Mouse (Mus musculus) gastrocnemius, postnatal 36 days (tissue): Measurements from ENCODE around the gene Zfp385a. TPM values are rescaled to one million over a fixed set of nuclear protein-coding genes. Genes with fewer than 3 reads are reported as not detected.

ENCODE experiments used
- DNase-seq, 2 experiments: peaks; one replicate each; pipeline ENCODE4 v3.0.0; 2022
- intact Hi-C: fragments of 180-260 bp; cut with DNase I; formaldehyde crosslinking; loops from one replicate; pipeline ENCODE4 v1.15.1; 2025
- long read RNA-seq, 2 experiments: library from polyadenylated mRNA; stranded (forward); transcript quantifications; one replicate each; pipeline ENCODE4 v2.0.0; 2021
- total RNA-seq, 2 experiments: library from RNA; stranded (reverse); gene quantifications; 2 replicates each; pipeline ENCODE4 v1.2.3; 2021

The Zfp385a gene
- total RNA-seq: 10 to 100 TPM in 1 of 2 experiments, 1 to 10 TPM in 1; 8.7 to 12.7 TPM
- long read RNA-seq, experiment 1, partial matches to known transcripts: 0 of 2 reads
- long read RNA-seq, experiment 1, other reads (novel, unspliced or antisense): 2 of 2 reads
- long read RNA-seq, experiment 2, partial matches to known transcripts: 0 of 6 reads
- long read RNA-seq, experiment 2, other reads (novel, unspliced or antisense): 3 of 6 reads

DNA sequence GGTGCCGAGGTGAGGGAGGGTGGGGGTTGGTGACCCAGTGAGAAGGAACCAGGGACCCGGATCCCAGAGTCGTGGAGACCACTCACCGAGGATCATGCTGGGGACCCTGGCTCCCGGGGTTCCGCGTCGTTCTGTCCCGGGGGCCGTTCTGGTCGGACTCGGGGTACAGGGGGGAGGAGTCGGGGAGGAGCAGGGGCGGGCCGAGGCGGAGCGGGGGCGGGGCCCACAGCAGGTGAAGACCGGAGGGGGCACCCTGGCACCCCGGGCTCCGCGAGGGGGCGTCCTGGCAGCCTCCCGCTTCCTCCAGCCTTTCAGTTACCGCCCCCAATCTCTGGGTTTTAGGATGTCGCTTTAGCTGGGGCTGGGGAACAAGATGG is at the start of gene Zfp385a:
Gene Zfp385a (minus strand): TSS at position 133 of the 377 bp plus-strand sequence.
- intact Hi-C loops: no loop called here
- DNase-seq: no peak

DNA sequence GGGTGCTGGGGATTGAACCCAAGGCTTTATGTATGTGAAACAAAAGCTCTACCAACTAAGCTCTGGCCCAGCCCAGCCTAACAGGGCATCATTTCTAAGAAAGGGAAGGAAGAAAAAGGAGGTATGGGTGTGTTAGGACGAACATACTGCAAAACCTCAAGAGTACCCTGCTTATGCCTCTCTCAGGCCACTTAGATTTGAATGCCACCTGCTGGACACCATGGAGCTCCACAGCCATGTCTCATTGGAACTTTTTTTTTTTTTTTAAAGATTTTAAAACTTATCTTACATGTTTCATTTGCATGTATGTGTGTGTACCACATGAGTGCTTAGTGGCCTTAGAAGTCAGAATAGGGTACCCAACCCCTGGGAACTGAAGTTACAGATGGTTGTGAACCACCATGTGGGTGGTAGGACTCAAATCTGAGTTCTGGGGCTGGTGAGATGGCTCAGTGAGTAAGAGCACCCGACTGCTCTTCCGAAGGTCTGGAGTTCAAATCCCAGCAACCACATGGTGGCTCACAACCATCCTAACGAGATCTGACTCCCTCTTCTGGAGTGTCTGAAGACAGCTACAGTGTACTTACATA is 48.8 kb upstream of the Zfp385a start:
- intact Hi-C loops: no loop called here
- DNase-seq: no peak

DNA sequence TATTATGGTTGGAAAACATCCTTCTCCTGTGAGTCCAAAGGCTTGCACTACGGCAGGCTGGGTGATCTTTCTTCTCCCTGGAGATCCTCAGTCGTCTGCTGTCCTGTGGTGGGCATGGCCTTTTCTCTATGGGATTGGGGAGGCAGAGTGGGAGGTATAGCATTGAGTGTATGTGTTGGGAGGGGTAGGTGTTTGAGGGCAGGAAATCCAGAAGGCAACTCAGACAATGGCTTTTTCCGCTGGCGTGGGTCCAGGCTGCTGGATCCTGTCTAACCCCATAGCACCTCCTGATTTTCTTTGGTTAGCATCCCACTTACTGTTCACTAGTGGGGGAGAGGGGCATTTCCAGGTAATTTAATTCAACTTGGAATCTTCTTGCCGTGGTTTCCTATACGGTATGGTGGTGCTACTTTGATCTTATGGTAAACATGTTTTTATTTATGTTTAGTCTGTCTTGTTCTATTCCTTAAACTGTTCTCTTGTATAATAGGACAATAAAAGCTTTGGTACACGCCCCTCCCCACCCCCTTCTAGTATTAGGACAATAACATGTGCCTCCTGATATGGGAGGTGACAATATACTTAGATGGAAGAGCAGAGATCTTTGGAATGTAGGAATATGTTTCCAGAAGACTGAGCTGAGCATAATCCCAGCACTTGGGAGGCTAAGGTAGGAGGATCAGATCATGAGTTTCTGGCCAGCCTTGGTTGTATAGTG is 44.0 kb upstream of the Zfp385a start:
- intact Hi-C loops: no loop called here
- DNase-seq: peak; percentile 38 to 49

DNA sequence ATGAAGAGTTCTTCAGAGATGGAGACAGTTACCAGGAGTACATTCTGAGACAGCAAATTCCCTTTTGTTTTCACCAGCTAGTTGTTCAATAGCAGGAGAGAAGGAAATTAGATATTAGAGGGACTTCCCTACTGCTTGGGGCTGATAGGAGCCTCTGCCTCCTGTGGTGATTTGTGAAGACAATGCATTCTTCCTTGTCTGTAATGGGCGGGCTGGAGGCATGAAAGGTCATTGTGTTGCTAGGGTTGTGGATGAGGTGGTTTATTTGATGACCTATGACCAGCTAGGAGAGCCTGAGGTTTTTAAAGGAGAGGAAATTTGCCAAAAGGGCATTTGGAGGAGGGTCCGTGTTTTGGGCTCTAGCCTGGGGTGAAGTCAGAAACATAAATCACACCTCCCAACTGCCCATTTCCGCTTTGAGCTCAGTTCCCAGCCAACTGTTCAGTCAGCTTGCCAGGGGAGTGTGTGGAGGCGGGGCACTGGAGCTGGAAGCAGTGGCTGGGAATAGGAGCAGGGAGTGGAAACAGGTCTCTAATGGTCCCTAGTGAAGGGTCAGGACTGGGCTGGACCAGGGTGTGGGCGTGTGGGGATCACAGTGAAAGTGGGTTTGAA is 43.0 kb upstream of the Zfp385a start:
- intact Hi-C loops: no loop called here

DNA sequence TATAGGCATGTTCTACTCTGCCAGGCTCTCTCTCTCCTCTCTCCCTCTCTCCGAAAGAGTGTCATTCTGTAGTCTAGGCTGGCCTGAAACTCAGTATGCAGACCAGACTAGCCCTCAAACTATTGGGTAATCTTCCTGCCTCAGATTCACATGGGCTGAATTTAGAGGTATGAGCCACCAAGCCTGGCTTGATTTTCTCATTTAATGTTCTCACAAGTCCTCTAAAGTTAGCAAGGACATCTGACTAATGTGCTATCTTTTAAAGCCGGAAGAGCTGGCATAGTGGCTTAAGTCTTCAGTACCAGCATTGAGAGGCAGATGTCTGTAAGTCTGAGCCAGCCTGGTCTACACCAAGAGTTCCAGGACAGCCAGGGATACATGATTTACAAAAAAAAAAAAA is 42.2 kb upstream of the Zfp385a start:
- no peak for DNase-seq
- intact Hi-C loops: no loop called here

More for the DNA sequence above, 43.0 kb upstream of the Zfp385a start:
- peak; percentile 42 to 55 for DNase-seq

DNA sequence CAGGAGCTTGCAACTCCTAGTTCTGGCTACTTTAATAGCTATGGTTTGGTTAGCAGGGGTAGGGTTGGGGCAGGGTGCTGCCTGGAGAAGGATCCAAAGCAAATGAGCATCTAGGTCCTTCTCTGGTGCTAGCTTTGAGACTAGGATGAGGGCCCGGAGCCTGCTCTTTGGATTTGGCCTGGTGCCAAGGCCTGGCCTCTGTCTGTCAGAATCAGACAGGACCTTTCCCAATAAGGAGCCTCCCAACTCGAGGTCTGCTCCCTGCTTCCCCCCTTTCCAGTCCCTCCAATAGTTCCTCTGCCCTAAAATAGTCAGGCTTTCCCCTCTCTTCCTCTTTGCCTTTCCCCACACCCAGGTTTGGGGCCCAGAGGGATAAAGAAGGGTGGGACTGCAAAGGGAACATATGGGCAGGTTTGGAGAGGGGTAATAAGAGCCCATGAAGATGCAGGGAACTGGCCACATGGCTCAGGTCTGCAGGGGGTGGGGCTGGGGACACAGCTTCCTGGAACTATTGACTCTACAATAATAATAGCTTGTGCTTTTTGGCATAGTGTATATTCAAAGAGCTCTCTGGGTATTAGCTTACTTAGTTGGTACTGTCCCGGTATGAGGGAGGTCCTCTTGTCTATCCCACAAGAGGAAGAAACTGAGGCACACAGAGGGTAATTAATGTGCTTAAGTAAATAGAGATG is 38.9 kb upstream of the Zfp385a start:
- no peak for DNase-seq

DNA sequence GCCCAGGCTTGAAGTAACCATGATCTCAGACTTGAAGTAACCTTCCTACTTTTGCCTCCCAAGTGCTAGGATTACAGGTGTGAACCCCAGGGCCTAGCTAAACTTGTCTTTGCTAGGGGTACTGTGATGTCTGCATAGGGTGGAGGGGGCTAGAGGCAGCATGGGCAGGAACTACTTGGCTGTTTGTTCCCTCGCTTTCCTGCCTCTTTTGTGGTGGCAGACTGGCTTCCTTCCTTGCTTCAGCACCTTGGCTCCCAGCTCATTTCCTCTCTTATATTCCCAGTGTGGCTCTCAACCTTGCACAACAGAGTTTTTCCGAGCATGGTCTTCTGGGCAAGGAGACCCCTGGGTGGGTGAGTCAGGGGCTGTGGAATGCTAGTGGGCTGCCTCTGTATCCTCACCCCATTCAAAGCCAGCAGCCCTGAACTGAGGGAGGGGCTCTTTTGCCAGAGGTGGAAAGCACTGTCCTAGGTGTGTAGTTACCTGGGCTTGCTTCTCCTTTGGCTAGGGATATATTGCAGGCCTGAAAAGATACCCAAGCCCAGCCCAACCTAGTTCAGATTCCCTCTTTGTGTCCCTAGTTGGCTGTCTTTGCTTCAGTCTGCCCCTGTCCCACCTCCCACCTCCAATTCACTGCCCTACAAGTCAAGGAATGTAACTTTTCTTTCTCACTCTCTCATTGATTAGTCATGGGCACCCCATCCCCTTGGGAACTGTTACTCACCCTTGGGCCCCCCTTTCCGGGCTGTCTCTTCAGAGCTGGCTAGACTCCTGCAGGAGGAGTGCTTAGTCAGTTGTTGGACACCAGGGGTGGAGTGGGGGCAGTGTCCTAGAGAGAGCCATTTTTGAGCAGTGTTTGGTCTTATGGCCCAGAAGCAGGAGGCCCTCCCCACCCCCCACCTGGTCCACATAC is 38.1 kb upstream of the Zfp385a start:
- DNase-seq: no peak
- intact Hi-C loops: no loop called here

More for the DNA sequence above, 38.9 kb upstream of the Zfp385a start:
- intact Hi-C loops: no loop called here

DNA sequence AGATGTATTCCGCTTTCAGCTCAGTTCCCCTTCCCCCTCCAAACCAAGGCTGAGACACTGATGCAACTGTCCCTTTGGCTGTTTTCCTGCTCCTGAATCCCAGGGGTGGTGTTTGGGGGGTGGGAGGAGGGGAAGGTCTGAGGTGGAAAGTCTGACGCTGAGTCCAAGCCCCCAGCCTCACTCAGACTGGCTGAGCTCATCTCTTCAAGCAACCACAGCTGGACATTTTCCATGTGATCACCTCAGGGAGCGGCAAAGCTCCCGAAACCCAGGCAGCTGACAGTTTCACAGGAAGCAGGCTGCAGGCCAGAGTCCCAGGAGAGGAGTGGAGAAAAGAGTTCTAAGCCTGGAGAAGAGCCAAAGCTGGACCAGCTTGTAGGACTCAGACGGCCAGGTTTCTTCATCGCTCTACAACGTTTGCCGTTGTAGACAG is 37.0 kb upstream of the Zfp385a start:
- no peak for DNase-seq
- intact Hi-C loops: no loop called here

DNA sequence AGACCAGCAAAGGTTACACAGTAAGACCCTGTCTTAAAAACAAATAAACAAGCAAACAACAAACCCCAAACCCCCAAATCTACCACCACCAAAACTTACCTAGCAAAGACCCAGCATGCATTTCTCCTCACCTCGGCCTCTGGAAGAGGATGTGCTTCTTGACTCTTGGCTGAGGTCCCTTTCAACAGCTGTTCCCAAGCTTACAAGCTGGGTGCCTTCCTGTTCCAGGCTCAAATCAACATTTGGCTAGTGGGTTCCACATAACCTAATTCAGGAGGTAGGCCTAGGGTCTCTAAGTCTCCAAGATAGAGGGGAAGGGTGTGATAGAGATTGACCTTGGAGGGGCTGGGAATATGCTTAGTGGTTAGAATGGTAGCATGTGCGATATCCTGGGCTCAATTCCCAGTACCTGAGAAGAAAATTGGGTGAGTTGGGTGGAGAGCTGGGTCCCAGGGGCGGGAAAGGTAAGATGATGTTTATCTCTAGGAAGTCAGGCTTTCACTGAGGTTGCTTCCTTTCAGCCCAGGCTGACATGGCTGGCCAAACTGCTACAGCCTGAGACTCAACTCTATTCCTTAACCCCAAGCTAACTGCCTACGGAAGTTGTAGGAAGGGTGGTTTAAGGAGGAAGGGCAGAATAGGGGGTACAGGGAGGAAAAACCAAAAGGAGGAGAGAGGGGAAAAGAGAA is 35.4 kb upstream of the Zfp385a start:
- intact Hi-C loops: no loop called here
- no peak for DNase-seq

DNA sequence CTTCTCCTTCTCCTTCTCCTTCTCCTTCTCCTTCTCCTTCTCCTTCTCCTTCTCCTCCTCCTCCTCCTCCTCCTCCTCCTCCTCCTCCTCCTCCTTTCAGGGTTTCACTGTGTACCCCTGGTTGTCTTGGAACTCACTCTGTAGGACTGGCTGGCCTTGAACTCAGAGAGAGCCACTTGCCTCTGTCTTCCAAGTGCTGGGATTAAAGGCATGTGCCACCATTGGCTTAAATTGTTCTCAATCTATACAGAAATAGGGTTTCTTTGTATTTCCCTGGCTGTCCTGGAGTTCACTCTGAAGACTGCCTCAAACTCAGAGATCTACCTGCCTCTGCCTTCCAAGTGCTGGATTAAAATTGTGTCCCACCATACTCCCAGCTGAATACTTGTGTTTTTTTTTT is 32.6 kb upstream of the Zfp385a start:
- intact Hi-C loops: no loop called here
- DNase-seq: no peak

DNA sequence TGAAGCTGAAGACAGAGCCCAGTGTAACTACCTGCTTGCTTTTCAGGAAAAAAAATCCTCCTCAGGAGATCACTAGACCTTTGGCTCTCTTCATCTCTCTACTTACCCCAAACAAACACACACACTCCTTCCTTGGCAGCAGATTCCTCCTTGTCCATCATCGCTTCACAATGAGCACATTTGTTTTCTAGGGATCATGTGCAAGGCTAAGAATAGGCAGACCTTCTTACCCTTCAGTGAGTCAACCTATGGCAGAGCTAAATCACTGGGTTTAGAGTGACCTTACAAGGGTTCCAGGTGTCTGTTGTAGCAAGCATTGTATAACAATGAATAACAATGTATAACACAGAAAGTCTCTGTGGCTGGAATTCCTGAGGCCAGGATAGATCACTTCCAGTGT is 31.8 kb upstream of the Zfp385a start:
- intact Hi-C loops: no loop called here
- no peak for DNase-seq

DNA sequence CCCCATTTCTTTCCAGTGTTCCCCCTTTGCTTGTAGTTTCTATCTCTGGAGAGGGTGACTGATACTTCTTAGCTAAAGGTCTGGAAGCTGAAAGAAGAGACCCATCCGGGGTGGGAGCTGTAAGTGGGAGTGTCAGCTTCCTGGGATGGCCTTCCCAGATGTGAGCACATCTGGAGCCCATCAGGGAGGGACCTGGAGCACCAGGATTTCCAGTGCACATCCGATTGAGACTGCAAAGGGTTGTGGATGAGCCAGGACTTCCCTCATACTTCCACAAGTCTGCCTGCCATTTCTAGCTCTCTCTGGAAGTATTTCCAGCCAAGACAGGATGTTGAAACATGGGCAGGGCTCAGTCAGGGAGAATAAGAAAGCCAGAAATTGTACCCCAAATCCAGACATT is 31.3 kb upstream of the Zfp385a start:
- DNase-seq: no peak
- intact Hi-C loops: no loop called here

DNA sequence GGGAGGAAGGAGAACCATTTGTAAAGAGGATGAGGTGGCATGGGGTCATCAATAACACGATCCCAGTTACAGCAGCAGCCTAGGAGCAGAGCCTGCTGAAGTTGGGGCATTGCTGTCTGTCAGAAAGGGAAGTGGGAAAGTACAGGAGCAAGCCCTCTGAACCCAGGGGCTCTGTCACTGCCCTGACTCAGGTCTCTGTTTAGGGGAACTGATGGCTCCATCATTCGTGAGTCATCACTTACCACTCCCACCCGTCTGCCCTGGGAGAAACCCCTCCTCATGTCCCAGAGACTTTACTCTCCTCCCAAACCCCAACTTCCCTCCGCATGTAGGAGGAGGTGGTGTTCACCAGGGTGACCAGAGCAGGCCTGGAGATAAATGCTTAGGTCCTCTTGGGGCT is 30.6 kb upstream of the Zfp385a start:
- intact Hi-C loops: no loop called here
- no peak for DNase-seq

DNA sequence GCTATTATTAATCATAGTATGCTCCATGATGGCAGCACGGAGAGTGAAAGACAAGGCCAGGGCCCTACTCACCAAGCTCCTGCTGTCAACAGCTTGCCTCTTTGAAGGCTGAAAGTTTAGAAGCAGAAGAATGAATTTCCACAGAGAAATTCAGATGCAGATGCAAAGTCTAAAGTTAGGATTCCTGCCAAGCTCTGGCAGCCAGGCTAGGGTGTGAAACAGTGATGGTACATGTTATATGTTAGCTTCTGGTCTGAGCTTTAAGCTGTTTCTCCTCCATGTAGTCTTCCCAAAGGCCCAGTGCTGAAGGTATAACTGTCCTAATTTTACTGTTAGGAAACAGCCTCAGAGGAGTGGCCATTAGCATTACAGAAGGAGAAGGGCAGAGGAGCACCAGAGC is 29.2 kb upstream of the Zfp385a start:
- no peak for DNase-seq
- intact Hi-C loops: no loop called here

DNA sequence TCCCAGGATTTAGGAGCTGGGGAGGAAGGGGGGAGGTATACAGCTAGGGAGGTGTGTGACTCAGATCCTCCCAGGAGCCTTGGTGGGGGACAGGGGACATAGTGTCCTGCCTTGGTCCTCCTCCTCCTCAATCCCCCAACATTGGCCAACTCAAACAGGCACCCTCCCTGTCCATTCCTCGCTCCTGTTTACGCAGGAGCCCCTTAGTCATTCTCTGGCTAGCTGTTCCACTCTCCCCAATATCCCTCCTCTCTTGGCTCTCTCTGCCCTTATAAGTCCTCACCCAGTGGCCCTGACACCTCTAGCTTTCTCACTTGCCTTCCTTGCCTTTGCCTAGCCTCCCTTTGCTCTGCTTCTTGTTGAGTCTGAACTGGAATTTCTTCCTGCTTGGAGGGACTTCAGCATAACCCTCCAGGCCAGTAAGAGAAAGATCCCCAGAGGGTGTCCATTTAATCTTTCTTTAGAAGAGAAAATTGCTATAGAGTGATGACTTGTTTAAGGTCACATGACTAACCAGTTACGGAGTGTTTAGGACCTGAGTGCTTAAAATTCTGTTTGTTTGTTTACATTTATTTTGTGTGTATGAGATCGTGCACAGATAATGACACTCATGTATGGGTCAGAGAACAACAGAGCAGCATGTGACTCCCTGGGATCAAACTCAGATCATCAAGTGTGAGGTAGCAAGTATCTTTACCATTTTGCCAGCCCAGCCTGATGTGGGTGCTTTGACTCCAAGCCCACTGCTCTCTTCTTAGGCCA is 28.5 kb upstream of the Zfp385a start:
- DNase-seq: no peak
- intact Hi-C loops: no loop called here

DNA sequence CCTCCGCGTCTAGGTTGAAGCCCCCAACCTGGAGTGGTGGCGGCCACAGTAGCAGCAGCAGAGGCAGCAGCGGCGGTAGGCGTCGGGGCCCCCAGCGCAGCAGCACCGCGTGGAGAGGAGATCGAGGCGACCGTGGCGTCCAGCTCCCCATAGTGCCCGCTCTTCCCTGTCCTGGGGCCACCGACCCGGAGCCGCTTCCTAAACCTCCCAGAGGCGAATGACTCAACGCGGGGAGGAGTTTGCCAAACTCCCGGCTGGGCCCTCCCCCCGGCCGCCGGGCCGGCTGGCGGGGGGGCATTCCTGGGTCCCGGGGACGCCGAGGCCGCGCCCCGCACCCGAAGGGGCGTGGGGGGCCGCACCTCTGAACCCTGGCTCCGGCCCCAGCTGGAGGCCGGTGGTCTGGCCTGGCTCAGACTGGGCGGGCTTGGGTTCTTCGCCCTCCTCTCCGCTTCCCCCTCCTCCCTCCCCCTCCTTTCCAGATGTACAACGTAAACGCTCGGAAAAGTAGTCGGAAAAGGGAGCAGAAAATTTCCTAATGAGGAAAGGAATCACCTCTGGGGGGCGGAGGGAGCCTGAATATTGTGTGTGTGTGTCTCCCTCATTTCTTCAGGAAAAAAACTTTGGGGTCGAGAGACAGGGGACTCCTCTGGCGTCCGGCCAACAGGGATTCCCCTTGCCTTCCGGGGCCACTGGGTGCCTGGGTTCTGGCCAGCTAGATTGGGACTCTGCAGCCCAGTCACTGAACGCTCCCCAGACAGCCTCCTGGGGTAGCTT is 26.7 kb upstream of the Zfp385a start, which contains the start of gene Itga5:
Gene Itga5 (minus strand): TSS at position 388 of the 774 bp plus-strand sequence.
- intact Hi-C loops: no loop called here
- peak; percentile 78 for DNase-seq

DNA sequence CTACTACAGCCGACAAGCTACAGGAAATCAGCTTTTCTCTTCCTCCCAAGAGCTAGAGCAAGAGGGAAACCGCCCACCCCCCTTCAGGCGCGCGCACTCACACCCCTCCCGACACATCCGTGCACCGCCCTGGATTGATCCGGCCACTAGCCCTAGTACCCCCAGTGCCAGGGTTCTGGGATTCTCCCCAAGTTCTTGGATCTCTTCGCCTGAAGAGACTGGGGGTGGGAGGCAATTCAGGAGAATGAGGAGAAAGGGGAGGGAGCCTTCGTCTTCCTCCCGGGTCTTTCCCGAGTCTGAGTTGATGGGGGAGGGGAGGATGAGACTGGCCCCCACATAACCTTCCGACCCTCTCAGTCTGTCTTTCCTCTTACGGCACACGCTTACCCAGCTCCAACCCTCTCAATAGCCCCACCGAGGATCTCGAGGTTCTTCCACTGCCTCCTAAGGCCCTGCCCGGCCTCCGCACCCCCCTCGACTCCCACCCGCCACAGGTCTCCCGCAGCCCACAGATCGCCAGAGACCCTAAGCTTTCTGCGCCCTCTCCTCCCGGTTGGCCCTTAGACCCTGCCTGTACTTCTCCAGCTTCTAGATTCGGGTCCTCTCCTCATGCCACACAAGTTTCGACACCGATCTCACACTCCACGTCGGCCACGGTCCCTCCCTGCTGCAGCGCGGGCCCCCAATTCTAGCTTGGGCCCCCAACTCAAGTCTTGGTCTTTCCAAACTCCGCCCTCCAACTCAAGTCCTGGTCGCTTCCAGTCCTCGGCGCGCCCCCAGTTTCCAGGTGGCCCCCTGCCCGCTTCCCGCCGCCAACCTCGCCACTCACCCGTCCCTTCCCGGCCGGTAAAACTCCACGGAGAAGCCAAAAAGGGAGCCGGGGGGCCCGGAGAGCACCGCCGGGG is 25.8 kb upstream of the Zfp385a start:
- intact Hi-C loops: no loop called here
- DNase-seq: no peak
